Mouse (Mus musculus): ENCODE data around the gene H2-Q1. TPM values are rescaled to one million over a fixed set of nuclear protein-coding genes. Genes with fewer than 3 reads are reported as not detected.
"Not testable (repeated sequence)": the region's sequence is repeated elsewhere in the genome, so short reads cannot be mapped to it uniquely, and the experiment has no call there.

Gene H2-Q1
- polyA plus RNA-seq, 1 experiment = 0.71 TPM

DNA sequence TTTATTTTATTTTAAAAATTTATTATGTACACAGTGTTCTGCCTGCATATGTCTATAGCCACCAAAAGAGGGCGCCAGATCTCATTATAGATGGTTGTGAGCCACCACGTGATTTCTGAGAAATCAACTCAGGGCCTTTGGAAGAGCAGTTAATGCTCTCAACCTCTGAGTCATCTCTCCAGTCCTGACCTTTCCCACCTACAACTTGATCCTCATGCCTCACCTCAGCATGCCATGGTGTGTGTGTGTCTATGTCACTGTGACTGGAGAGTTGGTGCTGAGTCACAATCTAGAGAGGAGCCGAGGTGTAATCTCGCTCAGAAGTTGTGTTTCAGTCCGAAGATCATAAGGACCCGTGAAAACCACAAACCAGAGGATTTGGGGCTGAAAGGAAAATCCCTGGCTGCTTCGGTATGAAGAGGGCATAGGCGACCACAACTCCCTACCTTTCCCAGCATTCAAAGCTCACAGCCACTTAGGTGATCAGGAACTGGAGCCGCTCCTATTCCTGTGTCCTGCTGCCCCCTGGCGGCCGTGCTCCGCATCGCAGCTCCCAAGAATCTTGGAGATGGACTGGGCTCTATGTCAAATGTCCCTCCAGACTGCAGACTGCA is 18.5 kb upstream of the H2-Q1 start:
- peak; percentile 97 for DNase-seq
- TF ChIP-seq POLR2A (IDR thresholded peaks at IDR 0.05; ENCODE audit: borderline replicate concordance, extremely low read depth, low read depth, low read length) (no peak), CTCF (IDR thresholded peaks at IDR 0.05; ENCODE audit: insufficient read depth, low read length) (peak; percentile 80)
- WGBS = 18% methylated on average over 13 of the region's 13 CpGs
- Histone ChIP-seq H3K4me3 (replicated peaks; ENCODE audit: extremely low read depth, low read depth, low read length) (peak overlapping the region; percentile 52), H3K4me1 (ENCODE audit: control insufficient read depth, insufficient read depth, low read length) (0 out of 2 replicates have a peak, but pooled peaks cover 2% of the 10 kb centered on the region)

DNA sequence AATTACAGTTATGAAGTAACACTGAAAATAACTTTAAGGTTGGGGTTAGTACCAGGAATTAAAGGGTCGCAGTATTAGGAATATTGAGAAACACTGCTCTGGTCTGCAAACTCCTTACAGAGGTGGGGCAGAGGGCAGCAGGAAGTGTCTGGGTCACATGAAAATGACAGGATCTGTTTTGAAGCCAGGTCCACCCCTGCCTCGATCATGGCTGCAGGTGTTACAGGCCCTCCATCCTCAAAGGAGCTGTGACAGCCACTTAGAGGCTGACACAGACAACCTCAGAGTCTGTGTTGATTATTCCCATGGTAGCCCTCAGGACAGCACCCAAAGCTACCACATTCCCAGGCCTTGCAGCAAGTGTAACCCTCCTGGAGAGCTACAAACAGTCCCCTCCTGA is 16.9 kb upstream of the H2-Q1 start:
- 0 out of 2 replicates have a peak, but pooled peaks cover 2% of the 10 kb centered on the region for H3K4me1 ChIP-seq (ENCODE audit: control insufficient read depth, insufficient read depth, low read length)
- no peak for DNase-seq
- 58% methylated on average over 2 of the region's 2 CpGs for WGBS
- TF ChIP-seq POLR2A (IDR thresholded peaks at IDR 0.05; ENCODE audit: borderline replicate concordance, extremely low read depth, low read depth, low read length) (no peak), CTCF (IDR thresholded peaks at IDR 0.05; ENCODE audit: insufficient read depth, low read length) (no peak)
- no peak overlapping the region for H3K4me3 ChIP-seq (replicated peaks; ENCODE audit: extremely low read depth, low read depth, low read length)

DNA sequence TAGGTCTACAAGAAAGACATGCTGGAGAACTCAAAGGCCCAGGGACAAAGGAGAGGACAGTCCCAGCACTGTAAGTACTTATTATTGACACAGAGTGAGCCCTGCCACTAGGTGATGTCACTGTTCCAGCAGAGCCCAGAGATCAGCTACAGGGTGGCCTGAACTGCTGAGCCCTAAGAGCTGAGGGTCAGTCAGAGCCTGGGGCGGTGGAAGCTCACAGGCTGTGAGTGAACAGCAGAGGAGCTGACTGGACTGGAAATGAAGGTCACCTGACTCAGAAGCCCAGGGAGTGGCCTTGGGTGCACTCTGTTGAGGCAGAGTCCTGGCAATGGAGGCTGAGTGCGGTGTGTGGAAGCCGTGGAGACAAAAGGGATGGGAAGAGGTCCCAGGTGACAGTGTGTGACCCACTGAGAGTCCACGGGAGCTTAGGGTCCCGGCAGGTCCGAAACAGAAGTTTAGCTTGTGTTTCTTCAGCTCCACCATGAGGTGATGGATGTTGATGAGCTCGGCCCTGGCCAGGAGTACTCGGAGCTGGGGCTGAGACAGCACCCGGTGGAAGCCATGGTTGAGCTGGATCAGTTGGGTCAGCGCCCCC is 16.4 kb upstream of the H2-Q1 start:
- DNase-seq = no peak
- no peak overlapping the region for H3K4me3 ChIP-seq (replicated peaks; ENCODE audit: extremely low read depth, low read depth, low read length)
- H3K4me1 ChIP-seq (ENCODE audit: control insufficient read depth, insufficient read depth, low read length) = 0 out of 2 replicates have a peak, but pooled peaks cover 2% of the 10 kb centered on the region
- TF ChIP-seq POLR2A (IDR thresholded peaks at IDR 0.05; ENCODE audit: borderline replicate concordance, extremely low read depth, low read depth, low read length) (no peak), CTCF (IDR thresholded peaks at IDR 0.05; ENCODE audit: insufficient read depth, low read length) (no peak)
- WGBS = 81% methylated on average over 10 of the region's 10 CpGs

DNA sequence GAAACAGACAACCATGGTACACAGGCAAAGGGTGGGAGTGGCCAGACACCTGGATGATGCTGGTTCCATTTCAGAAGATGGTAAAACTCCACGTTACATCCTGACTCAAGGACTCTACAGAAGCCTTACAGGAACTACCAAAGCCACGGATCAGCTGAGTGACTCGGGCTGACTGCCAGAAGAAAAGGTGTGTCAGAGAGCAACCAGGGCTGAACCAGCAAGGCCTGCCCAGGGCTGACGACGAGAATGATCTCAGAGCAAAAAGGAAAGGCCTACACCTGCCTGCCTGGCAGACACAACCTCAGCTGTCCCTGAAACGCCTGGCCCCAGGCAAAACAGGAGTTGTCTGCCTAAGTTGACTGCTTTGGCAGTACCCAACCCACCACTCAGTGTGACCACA is 15.7 kb upstream of the H2-Q1 start:
- Histone ChIP-seq H3K4me1 (ENCODE audit: control insufficient read depth, insufficient read depth, low read length) (0 out of 2 replicates have a peak, but pooled peaks cover 2% of the 10 kb centered on the region), H3K4me3 (replicated peaks; ENCODE audit: extremely low read depth, low read depth, low read length) (no peak overlapping the region)
- WGBS = 43% methylated on average over 6 of the region's 6 CpGs
- no peak for TF ChIP-seq POLR2A (IDR thresholded peaks at IDR 0.05; ENCODE audit: borderline replicate concordance, extremely low read depth, low read depth, low read length)
- no peak for TF ChIP-seq CTCF (IDR thresholded peaks at IDR 0.05; ENCODE audit: insufficient read depth, low read length)
- no peak for DNase-seq

DNA sequence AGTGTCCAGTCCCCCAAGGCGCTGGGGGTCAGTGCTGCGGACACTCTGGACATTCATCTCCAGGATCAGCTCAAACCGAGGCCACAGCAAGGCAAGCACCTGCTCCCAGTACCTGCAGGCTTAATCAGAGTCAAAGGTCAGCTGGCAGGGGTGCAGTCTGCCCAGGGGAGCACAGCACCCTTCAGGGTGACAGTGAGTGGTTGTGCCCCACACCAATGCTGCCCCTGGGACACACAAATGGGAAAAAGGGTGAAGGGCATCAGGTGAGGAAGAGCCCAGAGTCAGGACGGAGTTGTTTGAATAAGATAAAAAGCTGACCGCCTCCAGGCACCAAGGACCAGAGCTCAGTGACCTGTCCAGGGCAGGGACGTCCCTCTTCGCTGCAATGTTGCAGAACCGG is 15.3 kb upstream of the H2-Q1 start:
- H3K4me1 ChIP-seq (ENCODE audit: control insufficient read depth, insufficient read depth, low read length); DNase-seq; H3K4me3 ChIP-seq (replicated peaks; ENCODE audit: extremely low read depth, low read depth, low read length): not testable (repeated sequence)
- WGBS = 78% methylated on average over 8 of the region's 8 CpGs

DNA sequence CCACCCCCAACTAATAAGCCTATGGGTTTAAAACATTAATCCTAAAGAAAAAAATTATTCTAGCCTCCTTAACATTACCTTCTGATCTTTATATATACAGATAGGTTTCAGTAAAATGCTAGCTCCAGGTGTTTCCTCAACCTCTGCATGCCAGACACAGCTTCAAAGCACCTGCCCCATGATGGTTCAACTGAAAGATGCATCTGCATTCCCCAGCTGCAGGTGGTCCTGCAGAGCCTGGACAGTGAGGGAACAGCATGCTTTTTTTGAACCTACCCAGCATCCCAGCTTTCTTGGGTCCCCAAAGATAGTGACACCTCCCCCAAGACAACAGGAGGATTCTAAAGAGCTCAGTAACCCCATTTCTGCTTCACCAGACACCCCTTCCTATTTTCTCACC is 1.5 kb upstream of the H2-Q1 start:
- DNase-seq = no peak
- Histone ChIP-seq H3K4me1 (ENCODE audit: control insufficient read depth, insufficient read depth, low read length) (peaks cover 6% of the 10 kb centered on the region), H3K4me3 (replicated peaks; ENCODE audit: extremely low read depth, low read depth, low read length) (no peak overlapping the region)
- TF ChIP-seq CTCF (IDR thresholded peaks at IDR 0.05; ENCODE audit: insufficient read depth, low read length) = no peak
- no peak for TF ChIP-seq POLR2A (IDR thresholded peaks at IDR 0.05; ENCODE audit: borderline replicate concordance, extremely low read depth, low read depth, low read length)

DNA sequence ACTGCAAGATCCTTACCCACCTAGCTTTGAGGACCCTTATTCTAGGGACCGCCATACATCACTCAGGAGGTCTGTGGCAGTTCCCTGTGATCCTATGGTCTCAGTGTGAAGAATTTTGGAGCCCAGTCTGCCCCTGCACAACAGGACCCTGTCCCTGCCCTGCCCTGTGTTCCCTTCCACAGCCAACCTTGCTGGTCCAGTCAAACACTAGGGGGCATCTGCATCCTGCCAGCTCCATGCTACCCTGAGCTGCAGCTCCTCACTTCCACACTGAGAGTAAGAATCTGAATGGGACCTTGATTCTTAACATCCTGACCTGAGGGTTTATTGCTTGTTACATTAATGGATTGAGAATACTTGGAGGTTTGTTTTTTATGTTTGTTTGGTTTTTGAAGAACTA is 4.9 kb downstream of the H2-Q1 start:
- 56% methylated on average over 1 of the region's 1 CpGs for WGBS
- not testable (repeated sequence) for H3K4me3 ChIP-seq (replicated peaks; ENCODE audit: extremely low read depth, low read depth, low read length); DNase-seq; H3K4me1 ChIP-seq (ENCODE audit: control insufficient read depth, insufficient read depth, low read length)
- TF ChIP-seq CTCF (IDR thresholded peaks at IDR 0.05; ENCODE audit: insufficient read depth, low read length) = peak; percentile 48; the same call in 1 of the 2 replicates

DNA sequence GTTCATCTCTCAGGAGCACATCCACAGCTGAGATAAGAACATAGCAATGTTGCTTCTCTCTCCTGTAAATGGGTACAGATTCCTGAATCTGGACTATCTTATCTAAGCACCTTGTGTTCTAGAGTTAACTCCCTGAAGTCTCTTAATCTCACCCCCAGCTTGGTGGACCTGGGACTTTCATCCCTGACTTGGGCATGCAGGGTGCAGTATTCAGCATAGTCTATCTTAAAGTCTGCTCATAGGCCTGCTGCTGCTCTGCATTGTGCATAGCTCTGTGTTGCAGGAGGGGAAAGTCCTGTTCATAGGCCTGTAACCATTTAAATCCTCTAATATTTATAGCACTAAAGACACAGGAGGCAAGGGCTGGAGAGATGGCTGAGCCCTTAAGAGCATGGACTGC is 5.8 kb downstream of the H2-Q1 start:
- not testable (repeated sequence) for DNase-seq; H3K4me1 ChIP-seq (ENCODE audit: control insufficient read depth, insufficient read depth, low read length); H3K4me3 ChIP-seq (replicated peaks; ENCODE audit: extremely low read depth, low read depth, low read length)

DNA sequence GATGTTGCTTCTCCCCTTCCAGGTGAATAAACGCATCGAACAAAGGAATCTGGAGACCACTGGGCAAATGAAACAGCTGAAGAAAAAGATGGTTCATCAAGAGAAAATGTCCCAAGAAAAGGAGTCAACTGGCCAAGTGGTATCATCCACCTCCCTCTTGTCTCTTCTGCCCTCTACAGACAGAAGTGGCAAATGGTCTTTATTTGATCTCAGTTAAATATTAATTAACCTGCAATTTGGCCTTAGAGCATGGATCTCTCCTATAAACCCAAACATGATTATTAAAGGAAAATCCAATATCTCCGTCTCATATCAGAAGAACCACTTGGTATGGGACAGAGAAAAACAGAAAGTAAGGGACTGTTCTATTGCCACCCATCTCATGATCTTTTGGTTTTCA is 9.5 kb downstream of the H2-Q1 start:
- not testable (repeated sequence) for DNase-seq; H3K4me3 ChIP-seq (replicated peaks; ENCODE audit: extremely low read depth, low read depth, low read length); H3K4me1 ChIP-seq (ENCODE audit: control insufficient read depth, insufficient read depth, low read length)
- 56% methylated on average over 3 of the region's 3 CpGs for WGBS

DNA sequence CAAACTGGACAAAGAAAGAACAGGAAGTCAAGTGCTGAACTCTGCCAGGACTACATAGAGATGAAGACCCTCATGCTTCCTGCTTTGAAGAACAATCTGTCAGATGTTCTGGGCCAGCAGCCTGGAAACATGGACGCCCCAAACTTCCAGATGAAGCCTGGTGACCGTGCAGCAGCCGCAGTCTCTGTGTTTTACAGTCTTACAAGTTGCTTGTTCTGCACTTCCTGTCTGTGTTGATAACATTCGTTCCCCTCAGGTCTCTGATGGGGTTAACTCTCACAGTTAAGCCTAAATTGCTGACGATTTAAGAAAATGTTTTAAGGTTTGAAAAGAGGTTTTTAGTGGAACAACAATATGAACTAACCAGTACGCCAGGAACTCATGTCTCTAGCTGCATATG is 11.3 kb downstream of the H2-Q1 start:
- not testable (repeated sequence) for H3K4me3 ChIP-seq (replicated peaks; ENCODE audit: extremely low read depth, low read depth, low read length); H3K4me1 ChIP-seq (ENCODE audit: control insufficient read depth, insufficient read depth, low read length); DNase-seq
- WGBS = 31% methylated on average over 6 of the region's 6 CpGs
